Mouse (Mus musculus): ENCODE measurements around the gene Ankrd24. TPM values are rescaled to one million over a fixed set of nuclear protein-coding genes. Genes with fewer than 3 reads are reported as not detected.
"Not testable (repeated sequence)": the region's sequence is repeated elsewhere in the genome, so short reads cannot be mapped to it uniquely, and the experiment has no call there.

Ankrd24 gene
- total RNA-seq, 2 experiments from 2014 or later, result 9.4 to 10.1 TPM

DNA sequence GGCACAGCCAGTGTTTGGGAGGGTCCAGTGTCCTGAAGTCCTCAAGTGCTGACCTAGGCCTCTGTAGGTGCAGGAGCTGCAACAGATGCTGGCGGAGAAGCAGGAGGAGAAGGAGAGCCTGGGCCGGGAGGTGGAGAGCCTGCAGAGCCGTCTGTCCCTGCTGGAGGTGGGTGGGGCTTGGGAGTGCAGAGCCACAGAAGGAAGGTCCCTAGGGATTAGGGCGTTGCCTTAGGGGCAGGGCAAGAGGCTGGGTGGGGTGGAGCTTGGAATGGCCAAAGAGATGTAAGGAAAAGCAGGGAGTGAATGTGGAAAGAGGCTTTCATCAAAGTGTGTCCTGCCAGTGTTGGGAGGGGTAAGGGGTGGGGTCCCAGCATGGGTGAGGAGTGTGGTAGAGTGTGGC lies 12.5 kb downstream of the Ankrd24 start:
- DNase-seq (ENCODE audit: low spot score), result not testable (repeated sequence)
- intact Hi-C loops (cut with DNase I), result loop anchor here (10.0 kb wide), 2 partner anchors 404 to 714 kb away; partner anchors contain the start of genes Gm4924 and Zfp873

DNA sequence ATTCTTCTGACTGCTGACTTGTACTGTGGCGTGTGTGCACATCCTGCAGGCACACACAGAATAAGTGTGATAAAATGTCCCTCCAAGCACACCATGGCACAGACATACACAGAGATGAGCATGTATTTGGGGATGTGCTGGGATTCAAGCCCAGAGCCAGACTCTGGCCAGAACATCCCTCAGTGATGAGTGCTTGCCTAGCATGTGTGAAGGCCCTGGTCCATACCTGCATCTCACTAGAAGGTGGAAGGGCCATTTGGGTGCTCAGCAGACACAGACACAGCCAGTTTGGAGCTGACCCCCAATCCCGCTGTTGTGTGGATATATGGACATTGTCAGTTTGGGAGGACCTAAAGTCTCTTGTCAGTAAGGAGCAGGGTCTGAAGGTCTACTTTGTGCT lies 13.2 kb downstream of the Ankrd24 start:
- intact Hi-C loops (cut with DNase I), result loop anchor here (10.0 kb wide), 2 partner anchors 403 to 713 kb away; partner anchors contain the start of genes Gm4924 and Zfp873
- no peak for DNase-seq (ENCODE audit: low spot score)

DNA sequence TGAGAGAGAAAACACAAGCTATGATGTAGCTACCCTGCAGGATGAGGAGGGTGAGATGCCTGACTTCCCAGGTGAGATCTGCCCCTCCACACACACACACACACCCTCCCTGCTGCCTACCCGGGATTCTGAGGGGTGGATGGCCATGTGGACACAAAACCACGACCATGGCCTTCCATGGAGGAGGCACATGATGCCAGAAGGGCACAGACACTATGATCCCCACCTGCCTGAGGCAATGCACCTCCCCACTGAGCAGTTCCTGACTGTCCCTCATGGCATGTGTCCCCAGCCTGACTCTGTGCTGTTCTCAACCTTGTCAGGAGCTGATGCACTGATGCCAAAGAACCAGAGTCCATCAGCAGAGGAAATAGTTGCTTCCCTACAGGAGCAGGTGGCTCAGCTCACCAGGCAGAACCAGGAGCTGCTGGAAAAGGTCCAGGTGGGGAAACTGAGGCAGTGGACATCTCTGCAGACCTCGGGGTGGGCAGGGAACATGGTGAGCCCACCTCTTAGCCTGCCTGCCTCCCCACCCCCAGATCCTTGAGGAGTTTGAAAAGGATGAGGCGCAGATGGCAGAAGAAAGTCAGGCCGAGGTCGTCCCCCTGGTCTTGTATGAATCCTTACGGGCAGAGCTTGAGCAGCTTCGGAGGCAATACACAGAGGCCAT lies 13.8 kb downstream of the Ankrd24 start:
- DNase-seq (ENCODE audit: low spot score), result no peak
- intact Hi-C loops (cut with DNase I), result loop anchor here (10.0 kb wide), 2 partner anchors 403 to 713 kb away; partner anchors contain the start of genes Gm4924 and Zfp873

DNA sequence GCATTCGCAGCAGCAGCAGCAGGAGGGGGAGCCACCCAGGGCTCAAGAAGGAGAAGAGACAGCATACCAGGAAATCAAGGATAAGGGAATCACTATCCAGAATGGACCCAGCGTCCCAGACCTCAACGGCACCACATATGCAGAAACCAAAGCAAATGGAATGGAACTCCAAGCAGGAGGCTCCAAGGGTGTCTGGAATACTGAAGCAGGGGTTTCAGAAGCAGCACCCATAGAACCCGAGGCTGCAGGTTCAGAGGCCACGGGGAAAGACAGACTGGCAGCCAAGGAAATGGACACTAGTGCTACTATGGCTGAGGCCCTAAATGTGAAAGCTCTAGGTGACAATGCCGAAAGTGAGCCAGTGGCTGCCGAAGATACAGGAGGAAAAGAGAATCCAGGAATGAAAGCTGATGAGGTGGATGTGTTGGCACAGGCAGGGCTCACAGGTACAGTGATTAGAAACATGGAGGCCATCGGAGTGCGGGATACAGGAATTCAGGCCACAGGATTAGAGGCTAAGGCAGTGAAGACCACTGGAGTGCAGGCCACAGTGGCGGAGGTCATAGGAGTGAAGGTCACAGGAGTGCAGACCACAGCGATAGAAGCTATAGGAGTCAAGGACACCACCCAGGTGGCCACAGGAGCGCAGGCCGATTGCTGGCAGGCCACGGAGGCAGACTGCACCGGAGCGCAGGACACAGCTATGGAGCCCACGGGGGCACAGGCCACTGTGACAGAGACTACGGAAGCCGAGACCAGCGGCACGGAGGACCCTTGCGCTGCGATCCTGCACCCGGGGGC lies 14.5 kb downstream of the Ankrd24 start:
- no peak for DNase-seq (ENCODE audit: low spot score)
- intact Hi-C loops (cut with DNase I), result loop anchor here (10.0 kb wide), 2 partner anchors 402 to 712 kb away; partner anchors contain the start of genes Gm4924 and Zfp873

DNA sequence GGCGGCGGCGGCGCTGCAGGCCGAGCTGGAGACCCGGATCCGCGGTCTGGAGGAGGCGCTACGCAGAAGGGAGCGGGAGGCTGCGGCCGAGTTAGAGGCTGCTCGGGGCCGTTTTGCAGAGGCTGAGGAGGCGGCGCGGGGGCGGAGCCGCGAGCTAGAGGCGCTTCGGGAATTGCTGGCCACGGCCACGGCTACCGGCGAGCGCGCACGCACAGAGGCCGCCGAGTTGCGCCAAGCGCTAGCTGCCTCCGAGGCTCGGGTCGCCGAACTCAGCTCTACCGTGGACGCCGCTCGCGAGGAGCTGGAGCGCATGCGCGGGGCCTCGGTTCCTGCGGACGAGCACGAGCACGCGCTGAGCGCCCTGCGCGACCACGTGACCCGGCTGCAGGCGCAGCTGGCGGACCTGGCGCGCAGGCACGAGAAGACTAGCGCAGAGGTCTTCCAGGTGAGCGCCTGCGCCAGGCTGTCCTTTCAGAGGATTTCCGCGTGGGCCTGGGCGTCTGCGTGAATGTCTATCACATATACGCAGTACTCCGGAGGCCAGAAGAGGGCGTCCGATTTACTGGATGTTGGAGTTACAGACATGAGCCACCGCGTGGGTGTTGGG lies 15.2 kb downstream of the Ankrd24 start:
- intact Hi-C loops (cut with DNase I), result loop anchor here (10.0 kb wide), 2 partner anchors 401 to 711 kb away; partner anchors contain the start of genes Gm4924 and Zfp873
- peak; percentile 93 for DNase-seq (ENCODE audit: low spot score)

DNA sequence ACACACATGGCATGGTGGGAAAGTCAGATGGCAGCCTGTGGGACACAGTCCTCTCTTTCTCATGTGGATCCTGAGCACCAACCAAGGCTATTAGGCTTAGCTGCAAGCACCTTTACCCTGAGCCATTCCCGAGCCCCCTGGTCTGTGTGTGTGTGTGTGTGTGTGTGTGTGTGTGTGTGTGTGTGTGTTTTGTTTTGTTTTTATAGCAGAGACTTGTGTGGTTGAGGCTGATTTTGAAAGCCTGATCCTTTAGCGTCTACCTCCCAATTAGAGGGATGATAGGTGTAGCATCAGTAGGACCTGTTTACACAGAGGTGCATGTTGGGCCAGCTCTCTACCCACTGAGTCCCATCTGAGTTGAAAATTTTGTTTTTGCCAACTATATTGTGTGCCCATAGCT lies 15.8 kb downstream of the Ankrd24 start:
- intact Hi-C loops (cut with DNase I), result loop anchor here (10.0 kb wide), 2 partner anchors 401 to 711 kb away; partner anchors contain the start of genes Gm4924 and Zfp873
- DNase-seq (ENCODE audit: low spot score), result no peak

DNA sequence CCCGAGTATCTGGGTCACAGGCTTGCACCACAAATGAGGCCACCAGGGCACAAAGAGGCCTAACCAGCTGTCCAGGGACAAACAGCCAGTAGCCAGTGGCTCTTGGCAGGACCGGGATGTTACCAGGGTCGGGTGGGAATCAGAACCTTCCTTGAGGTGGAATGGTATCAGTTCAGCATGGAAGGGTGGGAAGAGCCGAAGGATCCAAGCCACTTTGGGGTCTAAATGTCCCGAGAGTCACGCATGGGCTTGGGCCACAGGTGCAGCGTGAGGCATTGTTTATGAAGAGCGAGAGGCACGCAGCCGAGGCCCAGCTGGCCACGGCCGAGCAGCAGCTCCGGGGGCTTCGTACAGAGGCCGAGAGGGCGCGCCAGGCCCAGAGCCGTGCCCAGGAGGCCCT lies 16.4 kb downstream of the Ankrd24 start:
- DNase-seq (ENCODE audit: low spot score), result no peak
- intact Hi-C loops (cut with DNase I), result loop anchor here (10.0 kb wide), 2 partner anchors 400 to 710 kb away; partner anchors contain the start of genes Gm4924 and Zfp873

DNA sequence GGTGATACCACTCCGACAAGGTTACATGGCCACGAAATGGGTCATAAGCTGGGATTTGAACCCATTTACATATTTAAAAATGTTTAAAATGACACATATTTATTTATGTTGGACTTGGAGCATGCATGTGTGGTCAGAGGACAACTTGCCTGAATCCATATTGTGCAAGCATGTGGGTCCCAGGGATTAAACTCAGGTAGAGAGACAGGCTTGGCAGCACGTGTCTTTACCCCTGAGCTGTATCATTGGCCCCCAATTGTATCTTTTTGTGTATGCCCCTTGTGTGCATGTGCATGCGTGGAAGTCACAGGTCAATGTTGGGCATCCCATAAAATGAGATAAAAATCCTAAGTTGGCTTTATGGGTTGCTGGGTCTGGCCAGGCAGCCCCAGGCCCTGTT lies 17.1 kb downstream of the Ankrd24 start:
- intact Hi-C loops (cut with DNase I), result loop anchor here (10.0 kb wide), 2 partner anchors 399 to 709 kb away; partner anchors contain the start of genes Gm4924 and Zfp873
- no peak for DNase-seq (ENCODE audit: low spot score)

DNA sequence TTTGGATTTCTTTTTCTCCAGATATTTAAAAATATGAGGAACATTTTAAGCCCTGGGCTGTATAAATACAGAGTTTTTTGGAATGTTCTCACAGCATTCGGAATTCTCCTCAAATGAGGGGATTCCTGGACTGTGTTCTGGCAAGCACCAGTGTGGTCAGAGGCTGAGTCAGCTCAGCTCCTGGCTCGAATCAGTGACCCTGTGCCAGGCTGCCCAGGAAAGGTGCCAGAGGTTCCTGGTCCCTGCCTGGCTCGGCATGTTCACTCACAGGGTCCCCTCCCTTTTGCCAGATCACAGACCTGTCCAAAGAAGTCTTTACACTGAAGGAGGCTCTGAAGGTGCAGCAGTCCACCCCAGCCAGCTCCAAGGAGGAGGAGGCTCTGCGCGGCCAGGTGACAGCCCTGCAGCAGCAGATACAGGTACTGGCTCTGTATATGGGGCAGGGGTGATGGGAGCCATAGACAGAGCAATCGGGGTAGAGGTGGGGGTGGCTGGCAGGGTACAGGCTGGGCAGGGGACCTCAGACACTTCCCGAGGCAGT lies 17.7 kb downstream of the Ankrd24 start:
- no peak for DNase-seq (ENCODE audit: low spot score)
- intact Hi-C loops (cut with DNase I), result loop anchor here (10.0 kb wide), 2 partner anchors 399 to 709 kb away; partner anchors contain the start of genes Gm4924 and Zfp873

DNA sequence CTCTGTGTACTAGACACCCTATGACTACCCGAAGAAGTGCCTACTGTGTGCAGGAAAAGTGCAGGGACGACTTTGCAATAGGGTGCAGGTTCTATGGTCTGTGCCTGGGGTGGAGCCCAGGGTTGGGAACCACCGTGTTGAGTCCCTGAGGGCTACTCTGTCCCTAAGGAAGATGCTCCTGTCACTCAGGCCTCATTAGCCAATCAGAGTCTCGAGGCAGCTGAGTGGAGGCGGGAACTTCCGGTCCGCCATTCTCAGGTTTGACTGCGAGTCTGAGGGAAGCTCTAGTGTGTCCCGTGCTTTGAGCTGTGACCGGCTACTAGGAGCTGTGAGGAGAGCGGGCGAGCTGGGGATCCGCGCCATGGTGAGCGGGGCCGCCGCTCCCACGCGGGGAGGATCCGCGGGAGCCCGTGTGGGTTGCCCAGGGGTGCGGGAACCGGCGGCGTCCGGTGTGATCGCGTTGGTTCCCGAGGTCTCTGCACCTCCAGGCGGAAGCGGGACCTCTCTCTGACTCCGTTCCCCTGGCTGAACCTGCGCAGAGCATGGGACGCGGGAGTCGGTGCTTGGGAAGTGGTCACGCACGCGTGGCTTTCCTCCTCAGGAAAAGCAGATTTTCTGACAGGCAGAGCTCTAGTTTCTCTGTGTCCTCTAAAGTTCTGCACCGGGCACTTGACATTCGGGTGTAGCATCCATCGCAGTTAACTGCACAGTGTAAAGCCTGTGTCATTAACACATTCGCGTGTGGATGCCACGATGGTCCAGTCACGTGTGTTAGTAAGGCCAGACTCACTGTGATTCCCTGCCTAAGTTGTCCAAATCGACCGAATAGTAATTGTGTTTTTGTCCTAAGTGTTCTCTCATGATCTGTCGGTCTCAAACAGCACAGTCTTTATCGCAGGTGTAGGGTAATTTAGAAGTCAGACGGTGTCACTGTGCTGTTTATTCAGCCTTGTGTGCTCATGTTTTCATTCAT lies 20.7 kb downstream of the Ankrd24 start, which contains the start of gene Gm10778:
Gm10778 (plus strand) TSS at position 257 of the 973 bp plus-strand sequence.
- DNase-seq (ENCODE audit: low spot score), result peak; percentile 71
- intact Hi-C loops (cut with DNase I), result loop anchor here (10.0 kb wide), 2 partner anchors 396 to 706 kb away; partner anchors contain the start of genes Gm4924 and Zfp873

DNA sequence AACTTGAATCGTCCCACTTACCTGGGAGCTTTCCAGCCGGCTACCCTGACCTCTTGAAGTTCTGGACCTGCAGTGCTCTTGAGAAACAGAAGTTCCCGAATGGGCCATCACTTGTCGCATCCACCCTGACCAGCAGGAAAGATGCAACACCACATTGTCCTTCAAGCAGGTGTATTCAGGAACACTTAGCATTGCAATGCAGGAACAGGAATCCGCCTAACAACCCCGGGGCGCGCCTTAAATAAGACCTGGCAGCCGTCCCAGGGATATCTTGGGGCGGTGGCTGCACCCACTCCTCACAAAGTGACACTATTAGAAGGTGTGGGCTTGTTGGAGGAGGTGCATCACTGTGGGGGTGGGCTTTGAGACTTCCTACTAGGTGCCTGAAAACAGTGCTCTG lies 26.8 kb downstream of the Ankrd24 start:
- intact Hi-C loops (cut with DNase I), result loop anchor here (10.0 kb wide), 1 partner anchor 350 kb away; no protein-coding TSS in a partner anchor

DNA sequence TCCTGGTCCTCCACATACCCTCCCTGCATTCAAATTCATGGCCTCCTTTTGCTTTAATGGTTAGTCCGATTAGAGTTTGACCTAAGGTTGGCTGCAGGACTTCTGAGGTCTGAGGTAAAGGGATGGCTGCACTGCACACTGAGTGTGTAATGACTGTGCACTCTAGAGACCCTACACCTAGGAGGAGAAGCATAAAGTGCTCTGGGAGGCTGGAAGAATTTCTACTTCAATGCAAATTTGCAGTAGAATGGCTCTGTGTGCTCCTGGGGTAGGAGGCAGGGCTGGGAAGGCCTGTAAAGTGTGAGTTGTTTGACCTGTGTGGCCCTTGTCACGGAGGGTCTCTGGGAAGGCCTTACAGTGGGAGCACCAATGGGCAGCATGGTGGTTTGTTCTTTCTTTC lies 27.8 kb downstream of the Ankrd24 start:
- intact Hi-C loops (cut with DNase I), result loop anchor here (10.0 kb wide), 1 partner anchor 349 kb away; no protein-coding TSS in a partner anchor
- DNase-seq (ENCODE audit: low spot score), result no peak

More for the DNA sequence above, 26.8 kb downstream of the Ankrd24 start:
- no peak for DNase-seq (ENCODE audit: low spot score)

DNA sequence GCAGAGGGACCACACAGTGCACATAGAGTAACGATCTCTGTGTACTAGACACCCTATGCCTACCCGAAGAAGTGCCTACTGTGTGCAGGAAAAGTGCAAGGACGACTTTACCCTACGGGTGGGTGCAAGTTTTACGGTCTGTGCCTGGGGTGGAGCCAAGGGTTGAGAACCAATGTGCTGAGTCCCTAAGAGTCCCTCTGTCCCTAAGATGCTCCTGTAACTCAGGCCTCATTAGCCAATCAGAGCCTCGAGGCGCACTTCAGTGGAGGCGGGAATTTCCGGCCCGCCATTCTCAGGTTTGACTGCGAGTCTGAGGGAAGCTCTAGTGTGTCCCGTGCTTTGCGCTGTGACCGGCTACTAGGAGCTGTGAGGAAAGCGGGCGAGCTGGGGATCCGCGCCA lies 58.8 kb downstream of the Ankrd24 start:
- intact Hi-C loops (cut with DNase I); DNase-seq (ENCODE audit: low spot score): not testable (repeated sequence)

Other genes with a start within 250 kb of the Ankrd24 start
- gene Dohh, start 244.1 kb upstream of the Ankrd24 start, total RNA-seq (2021), result 10 to 100 TPM; 52.0 to 56.2 TPM
- gene Gm48551, start 244.1 kb upstream of the Ankrd24 start, total RNA-seq (2021), result under 1 TPM; 0.61 to 0.78 TPM
- gene Gm48552, start 239.5 kb upstream of the Ankrd24 start, total RNA-seq (2021), result under 1 TPM in 1 of 2 experiments, not detected in 1; 0.70 TPM
- 1 to 10 TPM; 2.0 TPM for gene Smim24, start 235.5 kb upstream of the Ankrd24 start, total RNA-seq (2021)
- 100 to 1,000 TPM; 110 to 130 TPM for gene Nfic, start 172.9 kb upstream of the Ankrd24 start, total RNA-seq (2021)
- gene Celf5, start 145.8 kb upstream of the Ankrd24 start, total RNA-seq (2021), result under 1 TPM; 0.17 to 0.47 TPM
- gene Ncln, start 132.1 kb upstream of the Ankrd24 start, total RNA-seq (2021), result 10 to 100 TPM; 65.3 to 65.6 TPM
- gene S1pr4, start 128.4 kb upstream of the Ankrd24 start, total RNA-seq (2021), result 1 to 10 TPM; 1.0 to 1.1 TPM
- 1 to 10 TPM in 1 of 2 experiments, under 1 TPM in 1; 0.81 to 1.0 TPM for gene Gna15, start 104.3 kb upstream of the Ankrd24 start, total RNA-seq (2021)
- gene Gna11, start 83.3 kb upstream of the Ankrd24 start, total RNA-seq (2021), result 10 to 100 TPM; 49.6 to 54.6 TPM
- 1,000 to 10,000 TPM; 1,086 to 1,128 TPM for gene Aes, start 69.1 kb upstream of the Ankrd24 start, total RNA-seq (2021)
- 1 to 10 TPM; 8.4 to 9.7 TPM for gene Tle2, start 54.0 kb upstream of the Ankrd24 start, total RNA-seq (2021)
- gene Tle6, start 27.5 kb upstream of the Ankrd24 start, total RNA-seq (2021), result 1 to 10 TPM; 6.7 to 7.4 TPM
- gene BC025920, start 22.3 kb upstream of the Ankrd24 start, total RNA-seq (2021), result 1 to 10 TPM; 1.9 to 2.8 TPM
- gene Sirt6, start 743 bp upstream of the Ankrd24 start, total RNA-seq (2021), result 1 to 10 TPM; 8.0 to 8.5 TPM
- gene Gm10778, start 20.5 kb downstream of the Ankrd24 start, total RNA-seq (2021), result 1 to 10 TPM; 1.7 to 3.0 TPM
- gene Zfp433, start 76.3 kb downstream of the Ankrd24 start, total RNA-seq (2021), result 1 to 10 TPM; 3.7 to 6.5 TPM
- 1 to 10 TPM; 2.1 to 3.0 TPM for gene Gm3055, start 142.6 kb downstream of the Ankrd24 start, total RNA-seq (2021)
- gene Gm4767, start 183.6 kb downstream of the Ankrd24 start, total RNA-seq (2021), result 1 to 10 TPM; 1.2 to 1.7 TPM
- gene Gm32687, start 235.4 kb downstream of the Ankrd24 start, total RNA-seq (2021), result 1 to 10 TPM; 1.0 to 1.9 TPM

All from heart, postnatal 25 days (tissue).